Mouse (Mus musculus): ENCODE data around the gene Gm17349. TPM values are rescaled to one million over a fixed set of nuclear protein-coding genes. Genes with fewer than 3 reads are reported as not detected.
"Not testable (repeated sequence)": the region's sequence is repeated elsewhere in the genome, so short reads cannot be mapped to it uniquely, and the experiment has no call there.

The Gm17349 gene
- polyA plus RNA-seq, 1 experiment from 2014 or later = not detected

DNA sequence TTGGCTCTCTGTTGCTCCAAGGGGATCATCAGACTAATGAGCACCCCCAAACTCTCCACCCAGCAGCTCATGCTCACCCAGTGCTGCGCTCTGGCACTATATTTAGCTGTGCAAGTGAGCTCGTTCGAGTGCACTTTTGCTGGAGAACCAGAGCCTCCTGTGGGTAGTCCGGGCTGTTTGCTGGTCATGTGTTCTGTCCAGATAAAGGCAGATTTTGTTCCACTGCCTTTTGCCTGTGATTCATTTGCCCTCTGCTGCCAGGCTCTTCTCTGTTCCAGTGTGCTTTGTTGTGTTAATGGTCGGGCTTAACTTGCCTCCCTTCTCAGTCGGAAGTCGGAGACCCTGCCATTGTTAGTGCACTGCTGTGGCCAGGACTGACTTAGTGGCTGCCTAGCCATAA, 409 bp downstream of the Gm17349 start:
- Histone ChIP-seq H3K27ac (peak overlapping the region; percentile 96), H3K4me1 (peaks cover 35% of the 10 kb centered on the region), H3K27me3 (no peaks in the 10 kb centered on the region), H3K9me3 (no peaks in the 10 kb centered on the region), H3K4me3 (0 out of 2 replicates have a peak overlapping the region, but pooled peaks have one; percentile 80), H3K36me3 (peaks cover 55% of the 10 kb centered on the region), H3K4me2 (peak overlapping the region; percentile 80; the same call in 1 of the 2 replicates), H3K9ac (peak overlapping the region; percentile 96)
- no peak for ATAC-seq (ENCODE audit: insufficient number of reproducible peaks, insufficient read depth, low FRiP score, low TSS enrichment, low read depth)
- WGBS = 53% methylated on average over 7 of the region's 7 CpGs

DNA sequence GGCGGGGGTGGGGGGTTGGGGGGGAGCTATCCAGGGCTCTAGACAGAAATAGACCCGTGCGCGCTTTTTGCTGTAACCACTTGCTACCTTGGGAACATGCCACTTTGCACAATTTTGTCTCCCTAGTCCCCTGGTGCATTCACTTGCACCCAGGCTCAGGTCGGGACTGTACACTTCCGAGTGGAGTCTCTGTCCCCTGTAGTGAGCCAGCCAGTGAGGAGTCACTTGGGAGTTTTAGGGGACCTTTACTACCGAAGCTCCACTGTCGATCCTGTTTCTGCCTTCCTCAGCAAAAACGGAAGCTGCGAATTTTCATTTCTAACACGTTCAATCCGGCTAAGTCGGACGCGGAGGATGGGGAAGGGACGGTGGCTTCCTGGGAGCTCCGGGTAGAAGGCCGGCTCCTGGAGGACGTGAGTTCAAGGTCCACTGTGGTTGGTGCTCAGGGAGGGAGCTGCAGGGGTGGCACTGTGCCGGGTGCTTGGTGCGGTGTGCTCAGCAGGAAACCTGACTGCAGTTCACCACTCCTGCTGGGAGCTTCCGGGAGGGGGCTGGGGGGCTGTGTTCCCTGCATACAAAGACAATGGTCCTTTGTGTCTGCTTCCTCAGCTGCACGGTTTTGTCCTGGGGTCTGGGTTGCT, 1.1 kb downstream of the Gm17349 start:
- peaks cover 47% of the 10 kb centered on the region for H3K36me3 ChIP-seq
- H3K27ac ChIP-seq = peak overlapping the region; percentile 96; the same call in 1 of the 2 replicates
- peak overlapping the region; percentile 80 for H3K4me3 ChIP-seq
- peak overlapping the region; percentile 96 for H3K9ac ChIP-seq
- WGBS = 22% methylated on average over 23 of the region's 23 CpGs
- H3K27me3 ChIP-seq = no peaks in the 10 kb centered on the region; the same call in 1 of the 2 replicates
- peak overlapping the region; percentile 80 for H3K4me2 ChIP-seq
- no peaks in the 10 kb centered on the region for H3K9me3 ChIP-seq
- ATAC-seq (ENCODE audit: insufficient number of reproducible peaks, insufficient read depth, low FRiP score, low TSS enrichment, low read depth) = no peak
- H3K4me1 ChIP-seq = peaks cover 35% of the 10 kb centered on the region

DNA sequence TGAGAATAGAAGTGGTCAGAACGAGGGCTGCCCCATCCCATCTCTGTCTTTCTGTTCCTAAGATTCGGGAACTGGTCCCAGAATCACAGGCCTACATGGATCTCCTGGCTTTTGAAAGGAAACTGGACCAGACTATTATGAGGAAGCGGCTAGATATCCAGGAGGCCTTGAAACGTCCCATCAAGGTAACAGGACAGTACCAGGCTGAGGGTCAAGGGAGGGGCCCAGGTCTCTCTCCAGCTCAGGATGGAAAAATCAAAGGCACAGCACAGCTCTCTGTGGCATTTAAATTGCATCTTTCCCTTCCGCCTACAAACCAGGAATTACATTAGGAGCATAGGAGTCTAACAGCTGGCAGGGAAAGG, 1.6 kb downstream of the Gm17349 start:
- Histone ChIP-seq H3K9ac (peak overlapping the region; percentile 96), H3K27me3 (peaks cover 4% of the 10 kb centered on the region; the same call in 1 of the 2 replicates), H3K27ac (peak overlapping the region; percentile 96; the same call in 1 of the 2 replicates), H3K4me2 (peak overlapping the region; percentile 80), H3K9me3 (no peaks in the 10 kb centered on the region), H3K4me3 (peak overlapping the region; percentile 80), H3K36me3 (peaks cover 42% of the 10 kb centered on the region), H3K4me1 (peaks cover 38% of the 10 kb centered on the region)
- ATAC-seq (ENCODE audit: insufficient number of reproducible peaks, insufficient read depth, low FRiP score, low TSS enrichment, low read depth) = no peak
- 53% methylated on average over 5 of the region's 5 CpGs for WGBS

DNA sequence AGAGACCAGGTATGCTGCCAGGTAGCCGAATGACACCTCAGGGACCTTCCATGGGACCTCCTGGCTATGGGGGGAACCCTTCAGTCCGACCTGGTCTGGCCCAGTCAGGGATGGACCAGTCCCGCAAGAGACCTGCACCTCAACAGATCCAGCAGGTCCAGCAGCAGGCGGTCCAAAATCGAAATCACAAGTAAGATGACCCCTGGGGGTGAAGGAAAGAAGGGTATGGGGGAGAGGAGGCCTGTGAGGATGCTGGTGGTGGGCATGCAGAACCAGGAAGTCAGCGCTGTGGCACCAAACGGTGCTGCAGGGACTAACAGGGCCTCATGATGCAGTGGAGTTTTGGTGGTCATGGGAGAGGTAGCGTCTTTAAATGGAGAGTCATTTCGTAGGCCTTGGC, 2.2 kb downstream of the Gm17349 start:
- H3K4me3 ChIP-seq = peak overlapping the region; percentile 80
- peak overlapping the region; percentile 96 for H3K9ac ChIP-seq
- no peaks in the 10 kb centered on the region for H3K9me3 ChIP-seq
- peaks cover 38% of the 10 kb centered on the region for H3K4me1 ChIP-seq
- H3K4me2 ChIP-seq = peak overlapping the region; percentile 80
- H3K27me3 ChIP-seq = peaks cover 8% of the 10 kb centered on the region; the same call in 1 of the 2 replicates
- peaks cover 37% of the 10 kb centered on the region for H3K36me3 ChIP-seq
- ATAC-seq (ENCODE audit: insufficient number of reproducible peaks, insufficient read depth, low FRiP score, low TSS enrichment, low read depth) = no peak
- WGBS = 52% methylated on average over 9 of the region's 9 CpGs
- peak overlapping the region; percentile 96 for H3K27ac ChIP-seq

GRCm38 (mm10) chr15:99701999-99702900, 3.0 kb downstream of the Gm17349 start, which contains the start of gene Smarcd1:
Gene Smarcd1 (plus strand): TSS chr15:99702129.
- H3K4me1 ChIP-seq = peaks cover 38% of the 10 kb centered on the region
- peaks cover 16% of the 10 kb centered on the region for H3K27me3 ChIP-seq
- H3K9me3 ChIP-seq = no peaks in the 10 kb centered on the region
- peak within 1 kb of the TSS; percentile 80 for H3K4me2 ChIP-seq
- H3K27ac ChIP-seq = peak within 1 kb of the TSS; percentile 96
- peak within 1 kb of the TSS; percentile 80 for H3K4me3 ChIP-seq
- H3K9ac ChIP-seq = peak within 1 kb of the TSS; percentile 96
- ATAC-seq (ENCODE audit: insufficient number of reproducible peaks, insufficient read depth, low FRiP score, low TSS enrichment, low read depth) = peak; percentile 95
- H3K36me3 ChIP-seq = peaks cover 28% of the 10 kb centered on the region
- WGBS = under 1% methylated on average over 67 of the region's 71 CpGs

GRCm38 (mm10) chr15:99701640-99701998, 3.7 kb downstream of the Gm17349 start:
- Histone ChIP-seq H3K9ac (peak overlapping the region; percentile 96), H3K4me1 (peaks cover 38% of the 10 kb centered on the region), H3K36me3 (peaks cover 22% of the 10 kb centered on the region), H3K4me3 (peak overlapping the region; percentile 80), H3K27ac (peak overlapping the region; percentile 96; the same call in 1 of the 2 replicates), H3K27me3 (peaks cover 21% of the 10 kb centered on the region), H3K4me2 (peak overlapping the region; percentile 80)
- ATAC-seq (ENCODE audit: insufficient number of reproducible peaks, insufficient read depth, low FRiP score, low TSS enrichment, low read depth); H3K9me3 ChIP-seq: not testable (repeated sequence)
- WGBS = 46% methylated on average over 16 of the region's 16 CpGs

- Histone ChIP-seq H3K27ac (0 out of 2 replicates have a peak overlapping the region, but pooled peaks have one; percentile 3), H3K9ac (no peak overlapping the region), H3K4me2 (no peak overlapping the region), H3K36me3 (peaks cover 13% of the 10 kb centered on the region), H3K9me3 (no peaks in the 10 kb centered on the region), H3K4me1 (peaks cover 38% of the 10 kb centered on the region), H3K4me3 (no peak overlapping the region), H3K27me3 (peaks cover 25% of the 10 kb centered on the region)
- WGBS = 84% methylated on average over 18 of the region's 18 CpGs
- ATAC-seq (ENCODE audit: insufficient number of reproducible peaks, insufficient read depth, low FRiP score, low TSS enrichment, low read depth) = no peak
Observed at GRCm38 (mm10) chr15:99700219-99701106, 4.8 kb downstream of the Gm17349 start.

- peaks cover 8% of the 10 kb centered on the region; the same call in 1 of the 2 replicates for H3K36me3 ChIP-seq
- no peaks in the 10 kb centered on the region for H3K9me3 ChIP-seq
- no peak overlapping the region for H3K9ac ChIP-seq
- H3K4me1 ChIP-seq = peaks cover 36% of the 10 kb centered on the region
- WGBS = 80% methylated on average over 10 of the region's 10 CpGs
- ATAC-seq (ENCODE audit: insufficient number of reproducible peaks, insufficient read depth, low FRiP score, low TSS enrichment, low read depth) = no peak
- no peak overlapping the region for H3K4me3 ChIP-seq
- H3K27me3 ChIP-seq = peaks cover 25% of the 10 kb centered on the region
- no peak overlapping the region for H3K4me2 ChIP-seq
- H3K27ac ChIP-seq = no peak overlapping the region
Observed at GRCm38 (mm10) chr15:99699715-99700114, 5.6 kb downstream of the Gm17349 start.

DNA sequence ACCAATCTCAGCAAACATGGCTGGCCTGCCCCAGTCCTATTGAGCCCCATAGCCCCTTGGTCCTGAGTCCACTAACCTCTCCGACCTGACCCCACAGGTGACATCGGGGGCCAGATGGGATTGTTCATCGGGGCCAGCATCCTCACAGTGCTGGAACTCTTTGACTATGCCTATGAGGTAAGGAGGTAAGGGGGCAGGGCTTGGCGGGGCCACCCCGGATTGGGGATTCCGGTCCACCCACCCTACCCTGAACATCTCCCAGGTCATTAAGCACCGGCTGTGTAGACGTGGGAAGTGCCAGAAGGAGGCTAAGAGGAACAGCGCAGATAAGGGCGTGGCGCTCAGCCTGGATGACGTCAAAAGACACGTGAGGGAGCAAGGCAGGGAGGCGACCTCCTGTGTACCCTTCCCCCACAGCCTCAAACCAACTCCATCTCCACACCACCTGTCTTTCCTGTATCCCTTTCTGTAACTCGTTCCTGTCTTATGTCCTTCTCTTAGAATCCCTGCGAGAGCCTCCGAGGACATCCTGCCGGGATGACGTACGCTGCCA, 6.7 kb downstream of the Gm17349 start:
- Histone ChIP-seq H3K36me3 (no peaks in the 10 kb centered on the region), H3K4me2 (peak overlapping the region; percentile 22; the same call in 1 of the 2 replicates), H3K4me3 (no peak overlapping the region; the same call in 1 of the 2 replicates), H3K9me3 (no peaks in the 10 kb centered on the region), H3K4me1 (peaks cover 24% of the 10 kb centered on the region), H3K27ac (no peak overlapping the region), H3K27me3 (peaks cover 28% of the 10 kb centered on the region), H3K9ac (0 out of 2 replicates have a peak overlapping the region, but pooled peaks have one; percentile 6)
- ATAC-seq (ENCODE audit: insufficient number of reproducible peaks, insufficient read depth, low FRiP score, low TSS enrichment, low read depth) = no peak
- WGBS = 32% methylated on average over 20 of the region's 20 CpGs

GRCm38 (mm10) chr15:99697309-99697708, 8.0 kb downstream of the Gm17349 start:
- H3K9ac ChIP-seq = no peak overlapping the region
- H3K27ac ChIP-seq = no peak overlapping the region
- no peak overlapping the region for H3K4me3 ChIP-seq
- peaks cover 14% of the 10 kb centered on the region for H3K4me1 ChIP-seq
- peaks cover 28% of the 10 kb centered on the region for H3K27me3 ChIP-seq
- H3K9me3 ChIP-seq = no peaks in the 10 kb centered on the region
- ATAC-seq (ENCODE audit: insufficient number of reproducible peaks, insufficient read depth, low FRiP score, low TSS enrichment, low read depth) = no peak
- H3K4me2 ChIP-seq = no peak overlapping the region
- no peaks in the 10 kb centered on the region for H3K36me3 ChIP-seq
- WGBS = 14% methylated on average over 2 of the region's 2 CpGs
